ENCODE assay signal across 9 mouse cellular contexts in the genomic region with DNA sequence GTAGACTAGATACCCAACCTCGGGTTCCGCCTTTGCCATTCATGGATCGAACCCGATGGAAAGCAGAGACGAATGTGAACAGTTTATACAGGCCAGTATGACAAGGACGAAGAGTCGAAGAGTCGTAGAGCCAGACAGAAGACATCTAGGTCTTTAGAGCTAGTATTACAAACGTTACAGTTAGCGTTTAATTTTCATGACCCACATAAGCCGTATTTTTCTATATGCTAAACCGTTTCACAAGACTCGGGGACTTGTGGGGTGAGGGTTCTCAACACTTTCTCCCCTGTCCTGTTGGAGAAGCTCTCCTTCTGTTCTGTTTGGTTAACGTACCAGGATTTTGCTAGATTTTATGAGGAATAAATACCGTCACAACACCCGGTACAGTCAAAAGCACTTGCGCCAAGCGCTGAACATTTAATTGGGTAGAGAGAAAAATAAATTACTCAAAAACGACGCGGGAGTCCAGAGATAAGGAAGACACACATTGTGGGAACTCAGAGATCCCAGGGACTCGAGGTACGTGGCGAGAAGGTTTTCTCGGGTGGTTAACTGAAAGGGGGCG. TPM values are rescaled to one million over a fixed set of nuclear protein-coding genes. Genes with fewer than 3 reads are reported as not detected.
DNase-seq lines count a peak whose midpoint lies in the region; ATAC-seq and TF ChIP-seq lines count a peak whose summit lies in the region.
"Had no signal": no experiment of that assay in that cellular context is flagged by ENCODE, and none has a peak within 500 bp of the region (broad histone marks: within the 10 kb centered on the region; RNA-seq: fewer than 3 reads in every experiment).

No protein-coding gene starts in this region.

- H3K36me3 ChIP-seq in forebrain, embryonic 10.5 days (replicated peaks) = no peaks in the 10 kb centered on the region
- H3K36me3 ChIP-seq in liver, embryonic 11.5 days (ENCODE audit: control insufficient read depth, insufficient read depth, low read length) = no peaks in the 10 kb centered on the region

- peak overlapping the region; percentile 74 for H3K4me3 ChIP-seq in gastrocnemius, adult 2 months
- H3K4me3 ChIP-seq in forebrain, embryonic 10.5 days = peak overlapping the region; percentile 61
- H3K4me3 ChIP-seq in liver, embryonic 11.5 days (ENCODE audit: low read depth, low read length) = peak overlapping the region; percentile 50

- DNase-seq in gastrocnemius, adult 2 months = no peak
- DNase-seq in gastrocnemius, postnatal 14 days = no peak
- DNase-seq in A20 (ENCODE audit: low read depth, low spot score) = peak; percentile 16
- no peak for DNase-seq in forebrain, embryonic 10.5 days (ENCODE audit: extremely low spot score, low spot score)
- no peak for DNase-seq in liver, embryonic 11.5 days (ENCODE audit: low spot score)
- no peak for DNase-seq in adrenal gland, postnatal 14 days
- no peak for DNase-seq in embryo, embryonic 9.5 days (ENCODE audit: extremely low spot score)
- no peak for DNase-seq in yolk sac, embryonic 10.5 days (ENCODE audit: low spot score)

- WGBS in forebrain, embryonic 10.5 days = 7% methylated on average over 26 of the region's 26 CpGs
- WGBS in liver, embryonic 11.5 days = 13% methylated on average over 26 of the region's 26 CpGs

- peaks cover 38% of the 10 kb centered on the region for H3K27me3 ChIP-seq in forebrain, embryonic 10.5 days (ENCODE audit: poor library complexity, severe bottlenecking)
- H3K27me3 ChIP-seq in liver, embryonic 11.5 days (replicated peaks; ENCODE audit: control insufficient read depth, insufficient read depth, low read length) = peaks cover 23% of the 10 kb centered on the region

- no peaks in the 10 kb centered on the region for H3K9me3 ChIP-seq in forebrain, embryonic 10.5 days
- H3K9me3 ChIP-seq in liver, embryonic 11.5 days (ENCODE audit: control insufficient read depth, low read length) = no peaks in the 10 kb centered on the region

- H3K4me1 ChIP-seq in forebrain, embryonic 10.5 days = peaks cover 19% of the 10 kb centered on the region
- H3K4me1 ChIP-seq in liver, embryonic 11.5 days (replicated peaks; ENCODE audit: control insufficient read depth, insufficient read depth, low read length) = no peaks in the 10 kb centered on the region

- 0 out of 2 replicates have a peak overlapping the region, but pooled peaks have one; percentile 5 for H3K9ac ChIP-seq in liver, embryonic 11.5 days (ENCODE audit: low read depth, low read length)

- H3K27ac ChIP-seq in gastrocnemius, adult 2 months = peak overlapping the region; percentile 97
- H3K27ac ChIP-seq in forebrain, embryonic 10.5 days = peak overlapping the region; percentile 84
- no peak overlapping the region for H3K27ac ChIP-seq in liver, embryonic 11.5 days (ENCODE audit: low read depth, low read length)

- intact Hi-C loops in gastrocnemius, adult 2 months (cut with DNase I) = loop anchor here (1.0 to 10.0 kb wide), 2 partner anchors 116 to 294 kb away; a partner anchor contains a TSS
- intact Hi-C loops in gastrocnemius, postnatal 14 days (cut with DNase I; ENCODE audit: low total_unique reads) = loop anchor here (5.0 kb wide), 1 partner anchor 212 kb away; no protein-coding TSS in a partner anchor

- ATAC-seq in liver, embryonic 11.5 days (replicated peaks; ENCODE audit: low FRiP score) = no peak

- TF ChIP-seq CTCF in gastrocnemius, adult 2 months (IDR thresholded peaks at IDR 0.05) = no peak

- H3K4me2 ChIP-seq in liver, embryonic 11.5 days = peak overlapping the region; percentile 77

RNA-seq across cellular contexts. Expression of a gene that starts 13.7 kb away (rescaled TPM):
- not detected for total RNA-seq in gastrocnemius, adult 2 months (2021)
- total RNA-seq in gastrocnemius, postnatal 14 days (2021) = not detected
- 4.4 and 4.6 TPM in 2 replicates for polyA plus RNA-seq in forebrain, embryonic 10.5 days (2016; fragmentation: Nextera tagmentation; extraction: Ambion mirVana)
- not detected in 2 replicates for polyA plus RNA-seq in liver, embryonic 11.5 days (2014; fragmentation: Nextera tagmentation; extraction: Ambion mirVana)
- 0.70 and 0.94 TPM in 2 replicates for total RNA-seq in adrenal gland, postnatal 14 days (2021)

RNA-seq across cellular contexts. Expression of a gene that starts 14.7 kb away (rescaled TPM):
- total RNA-seq in gastrocnemius, adult 2 months (2021) = not detected
- total RNA-seq in gastrocnemius, postnatal 14 days (2021) = not detected
- polyA plus RNA-seq in forebrain, embryonic 10.5 days (2016; fragmentation: Nextera tagmentation; extraction: Ambion mirVana) = not detected in 2 replicates
- not detected in 2 replicates for polyA plus RNA-seq in liver, embryonic 11.5 days (2014; fragmentation: Nextera tagmentation; extraction: Ambion mirVana)
- total RNA-seq in adrenal gland, postnatal 14 days (2021) = not detected in 2 replicates
- polyA plus RNA-seq: gonadal fat pad, adult 2 months had no signal

RNA-seq across cellular contexts. Expression of a gene that starts 15.2 kb away (rescaled TPM):
- total RNA-seq in gastrocnemius, adult 2 months (2021) = 100 to 1,000 TPM in 1 of 2 experiments, 10 to 100 TPM in 1; 97.8 to 124 TPM
- 100 to 1,000 TPM; 146 to 157 TPM for total RNA-seq in gastrocnemius, postnatal 14 days (2021)
- 40.7 and 40.8 TPM in 2 replicates for polyA plus RNA-seq in forebrain, embryonic 10.5 days (2016; fragmentation: Nextera tagmentation; extraction: Ambion mirVana)
- 37.2 and 42.5 TPM in 2 replicates for polyA plus RNA-seq in liver, embryonic 11.5 days (2014; fragmentation: Nextera tagmentation; extraction: Ambion mirVana)
- 40.1 and 45.2 TPM in 2 replicates for total RNA-seq in adrenal gland, postnatal 14 days (2021)

RNA-seq across cellular contexts. Expression of a gene that starts 40.1 kb away (rescaled TPM):
- total RNA-seq in gastrocnemius, adult 2 months (2021) = not detected
- not detected for total RNA-seq in gastrocnemius, postnatal 14 days (2021)
- not detected in 2 replicates for polyA plus RNA-seq in forebrain, embryonic 10.5 days (2016; fragmentation: Nextera tagmentation; extraction: Ambion mirVana)
- polyA plus RNA-seq in liver, embryonic 11.5 days (2014; fragmentation: Nextera tagmentation; extraction: Ambion mirVana) = not detected in 2 replicates
- not detected in 2 replicates for total RNA-seq in adrenal gland, postnatal 14 days (2021)
- polyA plus RNA-seq: gonadal fat pad, adult 2 months had no signal

RNA-seq across cellular contexts. Expression of a gene that starts 40.2 kb away (rescaled TPM):
- not detected for total RNA-seq in gastrocnemius, adult 2 months (2021)
- total RNA-seq in gastrocnemius, postnatal 14 days (2021) = not detected
- not detected in 2 replicates for polyA plus RNA-seq in forebrain, embryonic 10.5 days (2016; fragmentation: Nextera tagmentation; extraction: Ambion mirVana)
- not detected in 2 replicates for polyA plus RNA-seq in liver, embryonic 11.5 days (2014; fragmentation: Nextera tagmentation; extraction: Ambion mirVana)
- not detected in 2 replicates for total RNA-seq in adrenal gland, postnatal 14 days (2021)
- polyA plus RNA-seq: gonadal fat pad, adult 2 months had no signal
